Mouse (Mus musculus): ENCODE results near the gene Fbxo6. TPM values are rescaled to one million over a fixed set of nuclear protein-coding genes. Genes with fewer than 3 reads are reported as not detected.

Fbxo6 gene
- polyA plus RNA-seq, 1 experiment from 2014 or later, result 18.5 TPM

GRCm38 (mm10) chr4:148101801-148102527 lies 50.0 kb downstream of the Fbxo6 start:
- H3K9me3 ChIP-seq (ENCODE audit: control insufficient read depth, low read length), result no peaks in the 10 kb centered on the region
- no peaks in the 10 kb centered on the region for H3K36me3 ChIP-seq (ENCODE audit: control insufficient read depth, insufficient read depth, low read length)
- 0 out of 2 replicates have a peak, but pooled peaks have one; percentile 64 for ATAC-seq (ENCODE audit: insufficient number of reproducible peaks, insufficient read depth, low FRiP score, low read depth)
- H3K9ac ChIP-seq (ENCODE audit: low read length), result peak overlapping the region; percentile 64
- peaks cover 10% of the 10 kb centered on the region; the same call in 1 of the 2 replicates for H3K27me3 ChIP-seq (ENCODE audit: control insufficient read depth, insufficient read depth, low read length)
- peak overlapping the region; percentile 27 to 32 for H3K4me3 ChIP-seq (ENCODE audit: control insufficient read depth in 1 of 2, insufficient read depth in 1 of 2, low read depth in 1 of 2, low read length in 2 of 2)
- 14% methylated on average over 29 of the region's 29 CpGs for WGBS
- H3K27ac ChIP-seq (replicated peaks in 1 of 2; ENCODE audit: control insufficient read depth in 1 of 2, insufficient read depth in 1 of 2, low read depth in 2 of 2, low read length in 2 of 2), result no peak overlapping the region
- peaks cover 6 to 9% of the 10 kb centered on the region in 2 experiments; a peak in 3 of 4 replicates for H3K4me1 ChIP-seq (ENCODE audit: control insufficient read depth in 2 of 2, insufficient read depth in 2 of 2, low read length in 2 of 2)
- peak overlapping the region; percentile 76 for H3K4me2 ChIP-seq (ENCODE audit: low read length)

GRCm38 (mm10) chr4:148098666-148099065 lies 53.3 kb downstream of the Fbxo6 start:
- Histone ChIP-seq H3K27ac (replicated peaks in 1 of 2; ENCODE audit: control insufficient read depth in 1 of 2, insufficient read depth in 1 of 2, low read depth in 2 of 2, low read length in 2 of 2) (no peak overlapping the region), H3K4me3 (ENCODE audit: control insufficient read depth in 1 of 2, insufficient read depth in 1 of 2, low read depth in 1 of 2, low read length in 2 of 2) (no peak overlapping the region), H3K9me3 (ENCODE audit: control insufficient read depth, low read length) (no peaks in the 10 kb centered on the region), H3K4me2 (ENCODE audit: low read length) (no peak overlapping the region), H3K27me3 (ENCODE audit: control insufficient read depth, insufficient read depth, low read length) (peaks cover 10% of the 10 kb centered on the region; the same call in 1 of the 2 replicates), H3K36me3 (ENCODE audit: control insufficient read depth, insufficient read depth, low read length) (no peaks in the 10 kb centered on the region), H3K9ac (ENCODE audit: low read length) (no peak overlapping the region), H3K4me1 (ENCODE audit: control insufficient read depth in 2 of 2, insufficient read depth in 2 of 2, low read length in 2 of 2) (peaks cover 3 to 4% of the 10 kb centered on the region in 2 experiments; a peak in 2 of 4 replicates)
- 68% methylated on average over 3 of the region's 3 CpGs for WGBS
- ATAC-seq (ENCODE audit: insufficient number of reproducible peaks, insufficient read depth, low FRiP score, low read depth), result no peak

- no peak overlapping the region for H3K27ac ChIP-seq (replicated peaks in 1 of 2; ENCODE audit: control insufficient read depth in 1 of 2, insufficient read depth in 1 of 2, low read depth in 2 of 2, low read length in 2 of 2)
- WGBS, result 94% methylated on average over 2 of the region's 2 CpGs
- H3K9ac ChIP-seq (ENCODE audit: low read length), result no peak overlapping the region
- no peaks in the 10 kb centered on the region for H3K9me3 ChIP-seq (ENCODE audit: control insufficient read depth, low read length)
- H3K4me1 ChIP-seq (ENCODE audit: control insufficient read depth in 2 of 2, insufficient read depth in 2 of 2, low read length in 2 of 2), result peaks cover 3 to 4% of the 10 kb centered on the region in 2 experiments; a peak in 2 of 4 replicates
- ATAC-seq (ENCODE audit: insufficient number of reproducible peaks, insufficient read depth, low FRiP score, low read depth), result no peak
- peaks cover 10% of the 10 kb centered on the region; the same call in 1 of the 2 replicates for H3K27me3 ChIP-seq (ENCODE audit: control insufficient read depth, insufficient read depth, low read length)
- H3K4me3 ChIP-seq (ENCODE audit: control insufficient read depth in 1 of 2, insufficient read depth in 1 of 2, low read depth in 1 of 2, low read length in 2 of 2), result no peak overlapping the region
- H3K36me3 ChIP-seq (ENCODE audit: control insufficient read depth, insufficient read depth, low read length), result no peaks in the 10 kb centered on the region
- no peak overlapping the region for H3K4me2 ChIP-seq (ENCODE audit: low read length)
Measured at GRCm38 (mm10) chr4:148097936-148098335, 54.0 kb downstream of the Fbxo6 start.

Small RNA genes within 50 kb of the gene (microRNA-seq; reads per million reads assigned to microRNA genes)
- gene Mir7022, result not detected

Other genes with a start within 250 kb of the Fbxo6 start
- gene Mfn2, start 247.4 kb downstream of the Fbxo6 start, polyA plus RNA-seq (2014; fragmentation: Nextera tagmentation; extraction: Ambion mirVana), result 107 and 117 TPM in 2 replicates
- gene Plod1, start 215.4 kb downstream of the Fbxo6 start, polyA plus RNA-seq (2014; fragmentation: Nextera tagmentation; extraction: Ambion mirVana), result 50.1 and 50.7 TPM in 2 replicates
- 19.3 and 22.1 TPM in 2 replicates for gene 2510039O18Rik, start 211.2 kb downstream of the Fbxo6 start, polyA plus RNA-seq (2014; fragmentation: Nextera tagmentation; extraction: Ambion mirVana)
- gene Nppb, start 166.4 kb downstream of the Fbxo6 start, polyA plus RNA-seq (2014; fragmentation: Nextera tagmentation; extraction: Ambion mirVana), result 180 and 234 TPM in 2 replicates
- gene Nppa, start 151.4 kb downstream of the Fbxo6 start, polyA plus RNA-seq (2014; fragmentation: Nextera tagmentation; extraction: Ambion mirVana), result 7,026 and 7,623 TPM in 2 replicates
- gene Clcn6, start 113.3 kb downstream of the Fbxo6 start, polyA plus RNA-seq (2014; fragmentation: Nextera tagmentation; extraction: Ambion mirVana), result 5.4 and 6.1 TPM in 2 replicates
- gene Mthfr, start 113.1 kb downstream of the Fbxo6 start, polyA plus RNA-seq (2014; fragmentation: Nextera tagmentation; extraction: Ambion mirVana), result 8.7 and 9.7 TPM in 2 replicates
- 19.5 and 20.0 TPM in 2 replicates for gene Agtrap, start 64.1 kb downstream of the Fbxo6 start, polyA plus RNA-seq (2014; fragmentation: Nextera tagmentation; extraction: Ambion mirVana)
- gene Mad2l2, start 21.8 kb downstream of the Fbxo6 start, polyA plus RNA-seq (2014; fragmentation: Nextera tagmentation; extraction: Ambion mirVana), result 40.9 and 42.1 TPM in 2 replicates
- gene Draxin, start 21.4 kb downstream of the Fbxo6 start, polyA plus RNA-seq (2014; fragmentation: Nextera tagmentation; extraction: Ambion mirVana), result not detected in 2 replicates
- gene Fbxo44, start 8.3 kb upstream of the Fbxo6 start, polyA plus RNA-seq (2014; fragmentation: Nextera tagmentation; extraction: Ambion mirVana), result 28.3 and 31.2 TPM in 2 replicates
- gene Fbxo2, start 8.5 kb upstream of the Fbxo6 start, polyA plus RNA-seq (2014; fragmentation: Nextera tagmentation; extraction: Ambion mirVana), result 0.15 TPM in 1 of 2 replicates, not detected in the other
- gene Disp3, start 135.8 kb upstream of the Fbxo6 start, polyA plus RNA-seq (2014; fragmentation: Nextera tagmentation; extraction: Ambion mirVana), result 0.04 TPM in 1 of 2 replicates, not detected in the other